Mouse (Mus musculus): ENCODE data around the gene Olfr608.
"Not testable (repeated sequence)": the region's sequence is repeated elsewhere in the genome, so short reads cannot be mapped to it uniquely, and the experiment has no call there.

The Olfr608 gene

GRCm38 (mm10) chr7:103469577-103469976 lies at the start of gene Olfr608:
TSS of gene Olfr608 (plus strand) at chr7:103469877.
- in situ Hi-C loops (cut with MboI, MseI): no loop called here

GRCm38 (mm10) chr7:103445339-103445738 lies 24.3 kb upstream of the Olfr608 start, which contains the start of gene Olfr605:
TSS of gene Olfr605 (minus strand) at chr7:103445439.
- in situ Hi-C loops (cut with MboI, MseI): no loop called here

GRCm38 (mm10) chr7:103448746-103449145 lies 20.9 kb upstream of the Olfr608 start, which contains the start of gene Olfr606:
TSS of gene Olfr606 (plus strand) at chr7:103449046.
- in situ Hi-C loops (cut with MboI, MseI): no loop called here

- in situ Hi-C loops (cut with MboI, MseI): no loop called here
Observed at GRCm38 (mm10) chr7:103460590-103460989, 9.1 kb upstream of the Olfr608 start.

- in situ Hi-C loops (cut with MboI, MseI): not testable (repeated sequence)
Observed at GRCm38 (mm10) chr7:103477106-103477505, 7.4 kb downstream of the Olfr608 start.

GRCm38 (mm10) chr7:103497962-103498361 lies 28.3 kb downstream of the Olfr608 start, which contains the start of gene Olfr609:
TSS of gene Olfr609 (minus strand) at chr7:103498062.
- in situ Hi-C loops (cut with MboI, MseI): no loop called here

- in situ Hi-C loops (cut with MboI, MseI): no loop called here
Observed at GRCm38 (mm10) chr7:103512022-103512421, 42.3 kb downstream of the Olfr608 start, which contains the start of gene Olfr610. TSS of gene Olfr610 (minus strand) at chr7:103512122.

GRCm38 (mm10) chr7:103520746-103521145 lies 51.1 kb downstream of the Olfr608 start, which contains the start of gene Olfr611:
TSS of gene Olfr611 (minus strand) at chr7:103520846.
- in situ Hi-C loops (cut with MboI, MseI): not testable (repeated sequence)

Measured in T-helper 2 cell (primary cell).